Mouse (Mus musculus) small intestine, adult 2 months (tissue): ENCODE data around the gene Gm47283.
"Not testable (repeated sequence)": the region's sequence is repeated elsewhere in the genome, so short reads cannot be mapped to it uniquely, and the experiment has no call there.

Experiments used
- CTCF ChIP-seq: fragments of 200-500 bp; IDR thresholded peaks from 2 replicates; pipeline ENCODE4 v1.5.1; 2012; ENCODE audit warnings: low read depth, mild to moderate bottlenecking, control low read depth, inconsistent platforms, low read length, moderate library complexity, mixed read lengths; ENCODE audit not compliant: insufficient replicate concordance, insufficient read length; ENCODE audit errors: extremely low read depth
- POLR2A ChIP-seq: fragments of 200-500 bp; IDR thresholded peaks from 2 replicates; pipeline ENCODE4 v1.6.1; 2012; ENCODE audit warnings: low read depth, mild to moderate bottlenecking, control low read depth, inconsistent platforms, low read length, moderate library complexity

- TF ChIP-seq CTCF, POLR2A: not testable (repeated sequence)
These were observed 41.3 kb upstream of the Gm47283 start for GRCm38 (mm10) chrY:90743053-90743810.
